Mouse (Mus musculus): ENCODE measurements around the gene Rbm38. TPM values are rescaled to one million over a fixed set of nuclear protein-coding genes. Genes with fewer than 3 reads are reported as not detected.

The Rbm38 gene
- polyA plus RNA-seq, 1 experiment = 60.9 TPM

DNA sequence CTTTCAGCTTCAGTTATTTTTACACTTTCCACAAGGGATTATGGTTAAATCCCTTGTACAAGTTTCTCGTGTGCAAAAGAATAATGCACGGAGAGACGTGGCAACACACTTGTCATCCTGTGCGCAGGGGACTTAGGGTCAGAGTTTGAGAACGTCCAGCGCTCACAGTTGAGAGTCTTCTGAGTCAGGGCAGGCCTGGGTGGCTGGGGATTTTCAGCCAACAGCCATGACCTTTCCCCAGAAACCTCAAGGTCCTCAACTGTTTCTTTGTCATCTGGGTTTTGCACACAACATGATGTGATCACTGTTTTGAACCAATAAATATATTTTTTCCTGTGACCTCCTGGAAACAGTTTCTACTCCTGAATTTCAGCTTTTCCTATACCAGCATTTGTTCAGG, 30.1 kb upstream of the Rbm38 start:
- no peak for TF ChIP-seq POLR2A (IDR thresholded peaks at IDR 0.05; ENCODE audit: borderline replicate concordance, extremely low read depth, insufficient read depth, insufficient read length, poor library complexity, severe bottlenecking)
- TF ChIP-seq CTCF (IDR thresholded peaks at IDR 0.05; ENCODE audit: borderline replicate concordance, extremely low read depth, insufficient read depth, insufficient read length) = no peak
- no peak for DNase-seq (ENCODE audit: low read depth)

DNA sequence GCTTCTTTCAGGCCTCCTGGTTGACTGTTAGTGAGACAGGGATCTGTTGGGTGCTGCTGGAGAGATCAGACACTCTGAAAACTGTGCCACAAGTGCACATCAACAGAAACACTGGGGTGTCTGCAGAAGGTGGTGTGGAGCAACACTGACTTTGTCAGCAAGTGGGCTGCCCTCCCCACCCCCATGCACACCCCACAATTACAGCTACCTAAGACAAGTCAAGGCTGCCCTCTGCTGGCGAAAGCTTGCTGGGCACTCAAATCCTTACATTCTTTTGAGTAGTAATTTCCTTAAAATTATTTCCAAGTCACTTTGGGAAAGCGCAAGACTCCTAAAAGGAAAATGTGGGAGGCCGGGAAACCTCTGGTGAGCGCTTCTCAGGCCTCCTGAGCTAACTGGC, 24.1 kb upstream of the Rbm38 start:
- peak; percentile 87 for DNase-seq (ENCODE audit: low read depth)
- TF ChIP-seq CTCF (IDR thresholded peaks at IDR 0.05; ENCODE audit: borderline replicate concordance, extremely low read depth, insufficient read depth, insufficient read length) (peak; percentile 92), POLR2A (IDR thresholded peaks at IDR 0.05; ENCODE audit: borderline replicate concordance, extremely low read depth, insufficient read depth, insufficient read length, poor library complexity, severe bottlenecking) (no peak)

DNA sequence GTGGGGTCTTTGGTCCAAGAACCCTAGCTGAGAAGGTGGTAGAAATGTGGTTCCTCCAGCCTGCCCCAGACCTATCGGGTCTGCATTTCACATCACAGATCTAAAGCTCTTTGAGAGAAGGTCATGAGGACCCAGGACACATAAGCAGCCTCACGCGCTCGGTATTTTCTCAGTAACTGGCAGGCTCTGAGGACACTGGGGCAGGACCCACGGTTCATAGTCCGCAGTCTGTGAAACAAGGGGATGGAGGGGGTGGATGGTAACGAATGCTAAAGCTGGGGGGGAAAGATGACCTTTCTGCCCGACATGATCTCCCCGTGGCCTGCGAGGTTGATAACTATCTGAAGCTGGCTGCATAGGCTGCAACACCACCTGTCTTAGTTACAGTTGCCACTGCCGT, 22.6 kb upstream of the Rbm38 start:
- no peak for DNase-seq (ENCODE audit: low read depth)
- no peak for TF ChIP-seq CTCF (IDR thresholded peaks at IDR 0.05; ENCODE audit: borderline replicate concordance, extremely low read depth, insufficient read depth, insufficient read length)

DNA sequence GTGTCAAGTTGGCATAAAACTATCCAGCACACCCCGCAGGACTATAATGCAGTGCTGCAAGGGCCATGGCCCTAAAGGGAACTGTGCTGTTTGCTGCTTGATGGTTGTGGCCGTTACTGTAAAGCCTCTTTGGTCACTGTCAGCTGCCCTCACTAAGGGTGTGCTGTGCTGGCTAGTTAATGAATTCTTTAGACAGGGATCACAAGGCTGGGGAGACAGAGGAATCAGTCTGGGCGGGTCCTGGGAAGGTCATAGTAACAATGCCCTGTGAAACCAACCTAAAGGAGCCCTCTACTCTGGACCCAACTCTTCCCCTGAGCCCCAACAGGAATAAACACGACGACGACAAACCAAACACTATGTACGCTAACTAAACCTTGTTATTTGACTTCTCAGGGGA, 21.8 kb upstream of the Rbm38 start:
- TF ChIP-seq CTCF (IDR thresholded peaks at IDR 0.05; ENCODE audit: borderline replicate concordance, extremely low read depth, insufficient read depth, insufficient read length) (no peak), POLR2A (IDR thresholded peaks at IDR 0.05; ENCODE audit: borderline replicate concordance, extremely low read depth, insufficient read depth, insufficient read length, poor library complexity, severe bottlenecking) (no peak)
- no peak for DNase-seq (ENCODE audit: low read depth)

DNA sequence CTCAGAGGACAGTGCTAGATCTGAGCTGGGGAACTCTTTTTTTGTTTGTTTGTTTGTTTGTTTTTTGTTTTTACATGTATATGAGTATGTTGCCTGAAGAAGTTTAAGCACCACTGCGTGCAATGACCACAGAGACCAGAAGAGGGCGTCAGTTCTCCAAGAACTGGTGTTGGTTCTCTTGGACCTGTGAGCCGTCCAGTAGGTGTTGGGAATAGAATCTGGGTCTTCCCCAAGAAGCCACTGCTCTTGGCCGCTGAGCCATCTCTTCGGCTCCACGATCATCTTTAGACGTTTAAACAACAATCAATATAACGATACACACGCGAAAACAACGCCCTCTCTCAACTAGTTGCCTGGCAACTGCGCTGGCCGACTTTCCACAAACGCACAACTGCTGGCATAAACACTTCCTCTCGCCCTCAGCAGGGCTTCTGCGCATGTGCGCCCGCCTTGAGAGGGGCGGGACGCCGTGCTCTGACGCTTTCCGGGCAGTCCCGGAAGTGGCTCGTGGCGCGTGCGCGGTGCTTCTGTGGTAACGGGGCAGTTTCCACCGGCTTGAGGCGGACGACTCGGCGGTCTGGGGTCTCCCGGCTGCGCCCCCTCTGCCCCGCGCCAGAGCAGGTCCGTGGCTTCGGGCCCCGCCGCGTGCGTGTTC, 20.5 kb upstream of the Rbm38 start, which contains the start of gene Rae1:
Gene Rae1 (plus strand): TSS at position 488 of the 655 bp plus-strand sequence.
- TF ChIP-seq POLR2A (IDR thresholded peaks at IDR 0.05; ENCODE audit: borderline replicate concordance, extremely low read depth, insufficient read depth, insufficient read length, poor library complexity, severe bottlenecking) (0 out of 2 replicates have a peak, but pooled peaks have one; percentile 59), CTCF (IDR thresholded peaks at IDR 0.05; ENCODE audit: borderline replicate concordance, extremely low read depth, insufficient read depth, insufficient read length) (peak; percentile 78)
- DNase-seq (ENCODE audit: low read depth) = peak; percentile 99

DNA sequence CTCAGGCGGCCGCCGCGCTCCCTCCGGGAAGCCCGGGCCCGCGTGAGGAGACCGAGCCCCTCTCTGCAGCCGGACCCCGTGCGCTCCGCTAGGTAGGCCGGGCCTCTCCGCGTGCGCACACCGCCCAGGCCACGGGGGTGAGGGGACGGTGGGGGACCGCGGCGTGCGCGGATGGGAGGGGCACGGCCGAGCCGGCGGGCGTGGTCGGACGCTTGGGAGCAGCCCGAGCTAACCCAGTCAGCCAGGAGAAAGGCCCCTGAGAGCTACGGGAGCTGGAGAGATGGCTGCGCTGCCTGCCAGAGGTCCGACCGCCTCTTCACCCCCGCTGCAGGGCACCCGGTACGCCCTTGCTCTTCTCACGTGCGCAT, 20.0 kb upstream of the Rbm38 start:
- TF ChIP-seq CTCF (IDR thresholded peaks at IDR 0.05; ENCODE audit: borderline replicate concordance, extremely low read depth, insufficient read depth, insufficient read length) (no peak), POLR2A (IDR thresholded peaks at IDR 0.05; ENCODE audit: borderline replicate concordance, extremely low read depth, insufficient read depth, insufficient read length, poor library complexity, severe bottlenecking) (no peak)
- no peak for DNase-seq (ENCODE audit: low read depth)

DNA sequence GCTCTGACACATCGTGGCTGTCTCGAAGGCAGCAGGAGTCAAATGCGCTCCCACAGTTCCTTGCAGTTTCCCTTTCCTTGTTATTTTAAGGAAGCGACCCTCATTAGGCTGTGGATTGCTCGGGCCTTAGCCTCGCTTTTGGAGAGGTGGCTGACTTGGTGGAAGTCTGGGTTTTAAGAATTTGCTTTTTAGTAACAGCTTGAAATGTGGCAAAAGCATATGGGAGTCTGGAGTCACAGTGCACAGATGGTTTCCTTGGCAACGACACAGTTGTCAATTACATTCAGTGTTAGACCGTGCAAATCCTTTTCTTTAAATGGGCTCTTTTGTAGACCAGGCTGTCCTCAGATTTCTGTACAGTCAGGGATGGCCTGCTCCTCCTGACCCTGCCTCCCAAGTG, 19.4 kb upstream of the Rbm38 start:
- DNase-seq (ENCODE audit: low read depth) = peak; percentile 80
- TF ChIP-seq POLR2A (IDR thresholded peaks at IDR 0.05; ENCODE audit: borderline replicate concordance, extremely low read depth, insufficient read depth, insufficient read length, poor library complexity, severe bottlenecking) = no peak
- TF ChIP-seq CTCF (IDR thresholded peaks at IDR 0.05; ENCODE audit: borderline replicate concordance, extremely low read depth, insufficient read depth, insufficient read length) = no peak

DNA sequence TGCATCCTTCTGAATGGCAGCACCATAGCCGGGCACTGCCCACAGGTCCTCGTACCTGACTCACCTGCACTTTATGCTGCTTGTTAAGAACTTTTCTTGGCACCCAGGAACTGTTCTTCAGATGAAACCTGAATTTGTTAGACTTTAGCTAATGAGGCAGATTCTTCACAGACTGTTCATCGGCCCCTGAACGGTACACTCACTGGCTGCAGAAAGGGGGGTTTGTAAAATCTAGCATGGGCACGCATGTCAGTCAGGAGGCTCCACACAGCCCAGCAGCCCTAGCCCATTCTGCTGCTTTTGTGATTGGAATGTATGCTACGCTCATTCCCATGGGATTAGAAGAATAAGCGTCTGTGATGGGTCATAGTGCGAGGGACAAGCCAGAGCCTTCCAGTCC, 16.6 kb upstream of the Rbm38 start:
- TF ChIP-seq POLR2A (IDR thresholded peaks at IDR 0.05; ENCODE audit: borderline replicate concordance, extremely low read depth, insufficient read depth, insufficient read length, poor library complexity, severe bottlenecking) = no peak
- no peak for DNase-seq (ENCODE audit: low read depth)

DNA sequence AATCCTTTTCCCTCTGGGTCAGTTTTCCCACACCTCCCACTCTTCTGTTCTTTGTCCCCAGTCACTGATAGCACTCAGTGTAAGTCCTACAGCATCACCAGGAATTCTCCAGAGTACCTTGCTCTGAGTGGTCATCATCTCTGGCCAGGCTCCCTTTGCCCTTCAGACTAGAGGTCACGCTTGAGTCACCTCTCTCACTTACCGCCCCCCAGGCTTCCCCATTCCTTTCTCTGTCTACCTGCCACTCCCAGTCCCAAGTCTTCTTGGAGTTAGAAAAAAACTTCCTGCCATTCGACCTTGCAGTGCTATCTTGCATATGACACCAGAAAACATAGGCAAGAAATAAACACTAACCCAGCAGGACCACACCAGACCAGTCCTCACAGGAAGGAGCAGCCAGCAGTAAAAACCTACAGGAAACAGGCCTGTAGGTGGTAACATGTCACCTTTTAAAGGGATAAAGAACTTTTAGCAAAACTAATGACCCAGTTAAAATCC, 10.0 kb upstream of the Rbm38 start:
- no peak for TF ChIP-seq CTCF (IDR thresholded peaks at IDR 0.05; ENCODE audit: borderline replicate concordance, extremely low read depth, insufficient read depth, insufficient read length)
- TF ChIP-seq POLR2A (IDR thresholded peaks at IDR 0.05; ENCODE audit: borderline replicate concordance, extremely low read depth, insufficient read depth, insufficient read length, poor library complexity, severe bottlenecking) = no peak
- no peak for DNase-seq (ENCODE audit: low read depth)

DNA sequence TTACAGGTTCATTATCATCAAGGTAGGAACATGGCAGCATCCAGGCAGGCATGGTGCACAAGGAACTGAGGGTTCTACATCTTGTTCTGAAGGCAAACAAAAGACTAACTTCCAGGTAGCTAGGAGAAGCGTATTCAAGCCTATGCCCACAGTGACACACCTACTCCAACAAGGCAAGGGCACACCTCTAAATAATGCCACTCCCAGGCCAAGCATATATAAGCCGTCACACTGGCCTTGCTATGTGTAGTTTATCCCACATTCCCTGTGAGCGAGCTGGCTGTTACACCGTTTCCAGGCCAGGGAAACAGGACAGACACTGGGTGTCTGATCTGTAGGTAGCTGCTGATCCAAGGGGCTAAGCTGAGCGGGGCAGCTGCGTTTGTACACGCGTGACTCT, 8.9 kb upstream of the Rbm38 start:
- no peak for TF ChIP-seq CTCF (IDR thresholded peaks at IDR 0.05; ENCODE audit: borderline replicate concordance, extremely low read depth, insufficient read depth, insufficient read length)
- no peak for TF ChIP-seq POLR2A (IDR thresholded peaks at IDR 0.05; ENCODE audit: borderline replicate concordance, extremely low read depth, insufficient read depth, insufficient read length, poor library complexity, severe bottlenecking)
- no peak for DNase-seq (ENCODE audit: low read depth)

DNA sequence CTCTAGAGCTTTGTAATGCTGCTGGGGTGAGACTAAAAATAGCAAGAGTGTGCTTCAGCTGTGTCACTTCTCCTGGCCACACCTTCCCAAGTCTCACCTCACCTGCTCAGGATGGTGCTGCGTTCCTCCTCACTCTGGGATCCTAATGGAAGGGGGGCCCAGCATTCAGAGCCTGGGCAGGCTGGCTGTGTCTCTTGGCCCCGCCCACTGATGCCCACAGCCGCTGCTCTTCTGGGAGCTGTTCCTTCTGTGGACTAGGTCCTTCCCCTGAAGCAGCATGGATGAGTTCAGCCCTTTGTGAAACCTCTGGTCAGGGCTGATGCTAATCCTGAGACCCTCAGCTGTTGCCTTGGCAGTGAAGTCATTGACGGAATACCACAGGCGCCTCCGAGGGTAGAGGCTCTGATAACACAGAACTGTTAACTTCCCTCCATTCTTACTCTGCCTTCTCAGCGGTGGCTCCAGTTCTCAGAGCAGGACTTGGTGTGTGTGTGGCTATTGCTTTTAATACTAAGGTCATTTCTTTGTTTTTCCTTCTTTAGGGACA, 5.5 kb upstream of the Rbm38 start:
- TF ChIP-seq POLR2A (IDR thresholded peaks at IDR 0.05; ENCODE audit: borderline replicate concordance, extremely low read depth, insufficient read depth, insufficient read length, poor library complexity, severe bottlenecking) (no peak), CTCF (IDR thresholded peaks at IDR 0.05; ENCODE audit: borderline replicate concordance, extremely low read depth, insufficient read depth, insufficient read length) (no peak)
- DNase-seq (ENCODE audit: low read depth) = no peak

DNA sequence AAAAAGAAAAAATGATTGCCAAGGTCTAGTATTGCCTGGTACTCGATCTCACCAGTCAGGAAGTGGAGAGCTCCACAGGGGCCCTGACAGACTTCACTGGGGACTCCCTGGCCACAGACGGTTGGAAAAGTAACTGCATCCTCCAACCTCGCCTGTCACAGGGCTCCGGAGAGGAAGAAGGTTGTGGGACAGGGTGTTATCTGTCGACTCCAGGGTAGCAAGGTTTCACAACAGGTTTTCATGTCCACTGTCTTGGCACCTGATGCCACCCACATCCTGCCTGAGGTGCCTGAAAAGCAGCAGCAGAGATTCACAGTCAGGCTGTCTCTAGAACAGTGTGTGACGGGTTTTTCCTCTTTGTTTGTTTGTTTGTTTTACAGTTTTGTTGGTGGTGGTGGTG, 2.4 kb upstream of the Rbm38 start:
- no peak for TF ChIP-seq POLR2A (IDR thresholded peaks at IDR 0.05; ENCODE audit: borderline replicate concordance, extremely low read depth, insufficient read depth, insufficient read length, poor library complexity, severe bottlenecking)
- no peak for TF ChIP-seq CTCF (IDR thresholded peaks at IDR 0.05; ENCODE audit: borderline replicate concordance, extremely low read depth, insufficient read depth, insufficient read length)
- no peak for DNase-seq (ENCODE audit: low read depth)
